Mouse (Mus musculus): ENCODE data around the gene Chaf1b.

Gene Chaf1b

GRCm38 (mm10) chr16:93883423-93884085 is at the start of gene Chaf1b:
Chaf1b (plus strand) TSS chr16:93883901.
- in situ Hi-C loops (cut with MboI, MseI) = loop anchor here in 1 of 2 experiments (10.0 kb wide), 1 partner anchor 169 kb away; the partner anchor contains the start of gene Dop1b

GRCm38 (mm10) chr16:93834076-93834475 is 49.6 kb upstream of the Chaf1b start:
- in situ Hi-C loops (cut with MboI, MseI) = no loop called here

- in situ Hi-C loops (cut with MboI, MseI) = no loop called here
Observed at GRCm38 (mm10) chr16:93839049-93839448, 44.7 kb upstream of the Chaf1b start.

GRCm38 (mm10) chr16:93850527-93850926 is 33.2 kb upstream of the Chaf1b start:
- in situ Hi-C loops (cut with MboI, MseI) = no loop called here

GRCm38 (mm10) chr16:93859967-93860366 is 23.7 kb upstream of the Chaf1b start:
- in situ Hi-C loops (cut with MboI, MseI) = no loop called here

GRCm38 (mm10) chr16:93860686-93861085 is 23.0 kb upstream of the Chaf1b start:
- in situ Hi-C loops (cut with MboI, MseI) = no loop called here

- in situ Hi-C loops (cut with MboI, MseI) = no loop called here
Observed at GRCm38 (mm10) chr16:93874841-93875240, 8.9 kb upstream of the Chaf1b start.

- in situ Hi-C loops (cut with MboI, MseI) = no loop called here
Observed at GRCm38 (mm10) chr16:93877612-93878380, 5.9 kb upstream of the Chaf1b start.

- in situ Hi-C loops (cut with MboI, MseI) = loop anchor here in 1 of 2 experiments (10.0 kb wide), 1 partner anchor 169 kb away; the partner anchor contains the start of gene Dop1b
Observed at GRCm38 (mm10) chr16:93884086-93884721, 503 bp downstream of the Chaf1b start.

- in situ Hi-C loops (cut with MboI, MseI) = loop anchor here in 1 of 2 experiments (10.0 kb wide), 1 partner anchor 170 kb away; the partner anchor contains the start of gene Dop1b
Observed at GRCm38 (mm10) chr16:93884722-93885113, 1.0 kb downstream of the Chaf1b start.

GRCm38 (mm10) chr16:93888481-93888880 is 4.8 kb downstream of the Chaf1b start:
- in situ Hi-C loops (cut with MboI, MseI) = loop anchor here in 1 of 2 experiments (10.0 kb wide), 1 partner anchor 174 kb away; the partner anchor contains the start of gene Dop1b

GRCm38 (mm10) chr16:93890948-93891604 is 7.4 kb downstream of the Chaf1b start:
- in situ Hi-C loops (cut with MboI, MseI) = no loop called here

- in situ Hi-C loops (cut with MboI, MseI) = no loop called here
Observed at GRCm38 (mm10) chr16:93893285-93893684, 9.6 kb downstream of the Chaf1b start.

- in situ Hi-C loops (cut with MboI, MseI) = no loop called here
Observed at GRCm38 (mm10) chr16:93903027-93903426, 19.3 kb downstream of the Chaf1b start.

GRCm38 (mm10) chr16:93906156-93907014 is 22.7 kb downstream of the Chaf1b start:
- in situ Hi-C loops (cut with MboI, MseI) = no loop called here

- in situ Hi-C loops (cut with MboI, MseI) = no loop called here
Observed at GRCm38 (mm10) chr16:93907761-93908160, 24.1 kb downstream of the Chaf1b start.

- in situ Hi-C loops (cut with MboI, MseI) = no loop called here
Observed at GRCm38 (mm10) chr16:93908196-93908595, 24.5 kb downstream of the Chaf1b start.

GRCm38 (mm10) chr16:93909936-93910335 is 26.2 kb downstream of the Chaf1b start:
- in situ Hi-C loops (cut with MboI, MseI) = no loop called here

- in situ Hi-C loops (cut with MboI, MseI) = no loop called here
Observed at GRCm38 (mm10) chr16:93910735-93911665, 27.3 kb downstream of the Chaf1b start.

All from T-helper 17 cell (primary cell).